Mouse (Mus musculus) mesoderm, embryonic 11.5 days (tissue): ENCODE results near the gene Olfr1106.

ENCODE experiments used
- DNase-seq: peaks from one replicate; pipeline ENCODE4 v3.0.0-alpha.2; 2012; ENCODE audit warnings: low read depth, low spot score

The Olfr1106 gene

DNA sequence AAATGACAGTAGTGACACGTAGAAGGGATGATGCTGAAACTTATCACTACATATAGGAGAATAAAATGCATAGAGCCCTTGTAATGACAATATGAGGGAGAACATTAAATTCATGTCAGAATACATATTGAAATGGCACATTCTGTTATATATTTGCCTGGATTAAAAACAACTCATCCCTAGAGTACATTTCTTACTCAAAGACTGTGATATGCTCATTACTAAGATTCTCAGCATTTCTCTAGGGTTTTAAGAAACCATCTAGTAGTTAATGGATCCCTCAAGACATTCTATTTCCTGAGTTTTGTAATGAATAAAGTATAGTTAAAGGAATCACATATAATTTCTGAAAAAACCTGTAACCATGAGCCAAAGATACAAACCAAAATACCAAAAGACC, at the start of gene Olfr1106:
Olfr1106 (minus strand) TSS at position 101 of the 400 bp plus-strand sequence.
- DNase-seq, result no peak

DNA sequence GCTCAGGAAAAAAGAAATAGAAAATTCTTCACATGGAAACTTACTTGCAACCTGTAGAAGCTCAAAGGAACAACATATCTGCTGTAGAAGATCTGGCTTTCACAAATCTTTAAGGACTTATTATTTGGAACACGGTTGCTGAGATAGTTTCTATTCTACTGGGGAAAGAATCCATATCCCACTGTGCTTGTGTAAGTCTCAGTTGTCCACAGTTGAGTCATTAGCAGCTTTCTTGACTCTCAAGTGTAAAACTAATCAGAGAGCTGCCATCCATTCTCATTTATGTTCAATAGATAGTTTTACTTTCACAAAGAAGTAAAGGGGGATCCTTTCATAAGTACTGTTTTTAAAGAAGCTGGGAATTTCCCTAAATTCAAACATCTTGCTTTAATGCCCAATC, 43.8 kb upstream of the Olfr1106 start, which contains the start of gene Olfr1109:
Olfr1109 (minus strand) TSS at position 101 of the 400 bp plus-strand sequence.
- no peak for DNase-seq

DNA sequence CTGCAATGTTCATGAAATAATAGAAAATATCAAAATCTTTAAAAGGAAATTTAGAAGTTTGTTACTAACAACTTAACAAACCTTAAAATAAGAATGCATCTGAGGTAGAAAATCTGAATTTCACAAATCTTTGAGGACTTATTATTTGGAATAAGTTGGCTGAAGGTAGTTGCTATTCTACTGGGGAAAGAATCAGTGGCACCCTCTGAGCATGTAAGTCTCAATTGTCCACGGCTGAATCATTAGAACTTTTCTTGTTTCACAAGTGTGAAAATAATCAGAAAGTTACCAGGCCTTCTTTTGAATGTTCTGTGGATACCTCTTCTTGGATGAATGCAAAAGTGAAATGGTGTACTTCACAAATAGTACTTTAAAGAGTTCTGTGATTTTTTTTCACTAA, 23.6 kb upstream of the Olfr1106 start, which contains the start of gene Olfr1107:
Olfr1107 (minus strand) TSS at position 101 of the 400 bp plus-strand sequence.
- DNase-seq, result no peak

DNA sequence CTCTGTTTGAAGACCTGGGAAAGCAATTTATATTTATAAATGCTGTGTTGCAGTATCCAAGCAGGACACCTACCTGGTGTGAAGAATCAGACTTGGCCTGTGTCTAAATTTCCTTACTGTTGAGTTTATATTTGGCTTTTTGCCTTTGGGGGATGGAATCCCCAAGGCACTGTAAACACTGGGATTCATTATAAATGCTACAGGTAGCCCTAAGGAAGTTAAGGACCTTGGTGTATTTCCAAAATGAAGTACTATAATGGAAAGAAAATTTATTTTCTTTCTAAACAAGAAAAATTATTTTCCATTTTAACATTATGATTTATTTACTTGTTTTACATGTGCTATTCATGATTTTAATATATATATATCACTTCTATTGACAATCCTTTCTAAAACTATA, 15.6 kb downstream of the Olfr1106 start, which contains the start of gene Olfr1105:
Olfr1105 (minus strand) TSS at position 101 of the 400 bp plus-strand sequence.
- no peak for DNase-seq

DNA sequence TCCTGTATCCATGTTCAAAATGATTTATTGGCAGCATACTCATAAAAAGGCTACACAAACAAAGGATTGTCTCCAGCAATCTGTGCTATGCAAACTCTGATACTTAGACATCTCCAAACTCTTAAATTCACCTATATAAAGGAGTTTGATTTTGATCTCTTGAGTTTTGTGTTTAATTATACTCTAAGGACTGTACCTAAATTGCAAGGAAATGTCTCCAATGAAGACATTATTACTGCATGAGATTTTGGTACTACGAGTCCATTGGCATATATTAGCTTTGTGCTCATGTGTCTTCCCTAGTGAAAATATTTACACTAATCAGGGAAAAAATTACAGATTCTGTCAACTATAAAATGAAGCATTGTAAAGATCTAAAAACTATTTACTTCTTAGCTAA, 25.1 kb downstream of the Olfr1106 start, which contains the start of gene Olfr1104:
Olfr1104 (minus strand) TSS at position 101 of the 400 bp plus-strand sequence.
- no peak for DNase-seq

DNA sequence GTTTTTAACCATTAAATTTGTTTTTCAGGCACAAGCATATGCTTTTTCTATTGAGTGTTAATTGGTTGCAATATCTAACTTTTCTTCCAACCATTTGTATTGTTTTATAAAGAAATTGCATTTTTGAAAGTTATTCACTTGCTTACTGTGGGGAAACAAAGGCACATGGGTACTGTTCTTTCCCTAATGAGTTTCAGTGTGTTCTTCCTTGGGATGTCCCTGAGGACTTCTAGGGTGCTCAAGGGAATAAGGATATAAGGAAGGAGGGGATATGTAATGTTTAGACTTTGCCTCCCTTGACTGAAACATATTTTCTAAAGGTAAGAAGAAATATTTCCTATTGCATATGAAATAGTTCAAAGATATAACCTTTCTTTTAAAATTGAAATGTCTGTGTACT, 54.0 kb downstream of the Olfr1106 start, which contains the start of gene Olfr1102:
Olfr1102 (plus strand) TSS at position 301 of the 400 bp plus-strand sequence.
- DNase-seq, result no peak
